Mouse (Mus musculus) neural tube, embryonic 14.5 days (tissue): Measurements from ENCODE around the gene Serpinb6b. TPM values are rescaled to one million over a fixed set of nuclear protein-coding genes. Genes with fewer than 3 reads are reported as not detected.

Source experiments
- ATAC-seq: fragments of 200-750 bp; cut with Nextera tagmentation; 2 replicates; pipeline ENCODE4 v1.8.0; 2017; ENCODE audit warnings: low read depth, mild to moderate bottlenecking, moderate TSS enrichment, moderate library complexity
- H3K27ac ChIP-seq: fragments of 300-500 bp; sonication (generic); 2 replicates; pipeline ENCODE4 v1.5.1; 2014; ENCODE audit warnings: low read depth, mild to moderate bottlenecking, control low read depth, low read length, moderate library complexity, mixed read lengths
- H3K27me3 ChIP-seq: fragments of 300-500 bp; sonication (generic); 2 replicates; pipeline ENCODE4 v1.6.1; 2014; ENCODE audit warnings: low read length; ENCODE audit not compliant: control insufficient read depth, insufficient read depth
- H3K36me3 ChIP-seq: fragments of 300-500 bp; sonication (generic); 2 replicates; pipeline ENCODE4 v1.6.1; 2014; ENCODE audit warnings: low read length, mixed read lengths; ENCODE audit not compliant: control insufficient read depth, insufficient read depth
- H3K4me1 ChIP-seq: fragments of 300-500 bp; sonication (generic); 2 replicates; pipeline ENCODE4 v1.6.1; 2014; ENCODE audit warnings: low read length; ENCODE audit not compliant: control insufficient read depth, insufficient read depth
- H3K4me2 ChIP-seq: fragments of 300-500 bp; sonication (generic); 2 replicates; pipeline ENCODE4 v1.6.1; 2014; ENCODE audit warnings: mild to moderate bottlenecking, low read depth, low read length, control low read depth
- H3K4me3 ChIP-seq: fragments of 300-500 bp; sonication (generic); 2 replicates; pipeline ENCODE4 v1.5.1; 2014; ENCODE audit warnings: low read depth, low read length, control low read depth, mixed read lengths
- H3K9ac ChIP-seq: fragments of 300-500 bp; sonication (generic); replicated peaks from 2 replicates; pipeline ENCODE4 v1.6.1; 2014; ENCODE audit warnings: low read depth, mild to moderate bottlenecking, control low read depth, low read length, mixed read lengths
- H3K9me3 ChIP-seq: fragments of 300-500 bp; sonication (generic); 2 replicates; pipeline ENCODE4 v1.6.1; 2016; ENCODE audit warnings: low read length; ENCODE audit not compliant: control insufficient read depth
- WGBS: fragments of 180-500 bp; shearing (Covaris S2); extraction: QIAGEN DNeasy Blood & Tissue Kit; methylation state at CpG from one replicate; pipeline ENCODE4 v1.1.7; 2014; 5-methylcytosine and 5-hydroxymethylcytosine counted together
- polyA plus RNA-seq: library from polyadenylated mRNA; unstranded; fragments of >200 nt; fragmentation: Nextera tagmentation; extraction: Ambion mirVana; gene quantifications from 2 replicates; pipeline ENCODE4 v1.2.1, GENCODE M21; 2014

Serpinb6b gene
- polyA plus RNA-seq, 1 experiment from 2014 or later: 0.60 TPM

- 90% methylated on average over 1 of the region's 1 CpGs for WGBS
- H3K27ac ChIP-seq: no peak overlapping the region
These were observed 4.6 kb downstream of the Serpinb6b start for GRCm38 (mm10) chr13:32969641-32970040.

GRCm38 (mm10) chr13:32970776-32971175 lies 5.8 kb downstream of the Serpinb6b start:
- H3K4me1 ChIP-seq: no peaks in the 10 kb centered on the region
- no peak overlapping the region for H3K4me3 ChIP-seq
- no peak overlapping the region for H3K9ac ChIP-seq
- ATAC-seq: no peak
- H3K27me3 ChIP-seq: no peaks in the 10 kb centered on the region
- no peak overlapping the region for H3K4me2 ChIP-seq
- H3K9me3 ChIP-seq: no peaks in the 10 kb centered on the region
- H3K36me3 ChIP-seq: no peaks in the 10 kb centered on the region
- 85% methylated on average over 3 of the region's 3 CpGs for WGBS
- no peak overlapping the region for H3K27ac ChIP-seq

More at GRCm38 (mm10) chr13:32969641-32970040, 4.6 kb downstream of the Serpinb6b start:
- Histone ChIP-seq H3K36me3 (no peaks in the 10 kb centered on the region), H3K4me2 (no peak overlapping the region), H3K27me3 (no peaks in the 10 kb centered on the region), H3K4me3 (no peak overlapping the region), H3K9me3 (no peaks in the 10 kb centered on the region), H3K9ac (no peak overlapping the region), H3K4me1 (no peaks in the 10 kb centered on the region)
- ATAC-seq: no peak

GRCm38 (mm10) chr13:32974268-32974667 lies 9.3 kb downstream of the Serpinb6b start:
- WGBS: 90% methylated on average over 2 of the region's 2 CpGs
- Histone ChIP-seq H3K4me3 (no peak overlapping the region), H3K27ac (no peak overlapping the region), H3K9ac (no peak overlapping the region), H3K36me3 (no peaks in the 10 kb centered on the region), H3K9me3 (no peaks in the 10 kb centered on the region), H3K27me3 (no peaks in the 10 kb centered on the region), H3K4me2 (no peak overlapping the region), H3K4me1 (no peaks in the 10 kb centered on the region)
- no peak for ATAC-seq

- no peak overlapping the region for H3K9ac ChIP-seq
- no peak overlapping the region for H3K27ac ChIP-seq
- no peaks in the 10 kb centered on the region for H3K36me3 ChIP-seq
- no peaks in the 10 kb centered on the region for H3K27me3 ChIP-seq
- H3K4me3 ChIP-seq: no peak overlapping the region
- no peaks in the 10 kb centered on the region for H3K9me3 ChIP-seq
- H3K4me2 ChIP-seq: no peak overlapping the region
- no peak for ATAC-seq
- no peaks in the 10 kb centered on the region for H3K4me1 ChIP-seq
- WGBS: 80% methylated on average over 3 of the region's 3 CpGs
These were observed 10.0 kb downstream of the Serpinb6b start for GRCm38 (mm10) chr13:32974889-32975460.

- Histone ChIP-seq H3K4me1 (no peaks in the 10 kb centered on the region), H3K27ac (no peak overlapping the region), H3K9me3 (no peaks in the 10 kb centered on the region), H3K4me2 (no peak overlapping the region), H3K36me3 (no peaks in the 10 kb centered on the region), H3K4me3 (no peak overlapping the region), H3K27me3 (no peaks in the 10 kb centered on the region), H3K9ac (no peak overlapping the region)
- 86% methylated on average over 2 of the region's 2 CpGs for WGBS
- no peak for ATAC-seq
These were observed 10.7 kb downstream of the Serpinb6b start for GRCm38 (mm10) chr13:32975710-32976109.

GRCm38 (mm10) chr13:32982556-32983042 lies 17.6 kb downstream of the Serpinb6b start:
- H3K4me1 ChIP-seq: no peaks in the 10 kb centered on the region
- H3K9ac ChIP-seq: no peak overlapping the region
- no peak overlapping the region for H3K4me3 ChIP-seq
- ATAC-seq: no peak
- WGBS: 79% methylated on average over 4 of the region's 4 CpGs
- no peak overlapping the region for H3K4me2 ChIP-seq
- no peaks in the 10 kb centered on the region for H3K9me3 ChIP-seq
- H3K27ac ChIP-seq: no peak overlapping the region
- no peaks in the 10 kb centered on the region for H3K27me3 ChIP-seq
- no peaks in the 10 kb centered on the region for H3K36me3 ChIP-seq

- H3K27ac ChIP-seq: no peak overlapping the region
- no peaks in the 10 kb centered on the region for H3K27me3 ChIP-seq
- no peak overlapping the region for H3K4me2 ChIP-seq
- no peaks in the 10 kb centered on the region for H3K9me3 ChIP-seq
- H3K9ac ChIP-seq: no peak overlapping the region
- ATAC-seq: no peak
- no peaks in the 10 kb centered on the region for H3K4me1 ChIP-seq
- H3K36me3 ChIP-seq: no peaks in the 10 kb centered on the region
- H3K4me3 ChIP-seq: no peak overlapping the region
These were observed 21.2 kb downstream of the Serpinb6b start for GRCm38 (mm10) chr13:32986256-32986655.

- WGBS: 71% methylated on average over 10 of the region's 10 CpGs
- ATAC-seq: no peak
These were observed 28.3 kb downstream of the Serpinb6b start for GRCm38 (mm10) chr13:32993152-32993893.

GRCm38 (mm10) chr13:32993894-32994242 lies 28.9 kb downstream of the Serpinb6b start:
- 53% methylated on average over 2 of the region's 2 CpGs for WGBS
- H3K27ac ChIP-seq: no peak overlapping the region

More at GRCm38 (mm10) chr13:32993152-32993893, 28.3 kb downstream of the Serpinb6b start:
- Histone ChIP-seq H3K4me3 (no peak overlapping the region), H3K9ac (no peak overlapping the region), H3K27me3 (no peaks in the 10 kb centered on the region), H3K4me1 (no peaks in the 10 kb centered on the region), H3K27ac (no peak overlapping the region), H3K36me3 (no peaks in the 10 kb centered on the region), H3K4me2 (no peak overlapping the region), H3K9me3 (no peaks in the 10 kb centered on the region)

More at GRCm38 (mm10) chr13:32993894-32994242, 28.9 kb downstream of the Serpinb6b start:
- no peaks in the 10 kb centered on the region for H3K9me3 ChIP-seq
- H3K4me3 ChIP-seq: no peak overlapping the region
- no peak overlapping the region for H3K4me2 ChIP-seq
- no peaks in the 10 kb centered on the region for H3K27me3 ChIP-seq
- H3K9ac ChIP-seq: no peak overlapping the region
- H3K36me3 ChIP-seq: no peaks in the 10 kb centered on the region
- no peak for ATAC-seq
- H3K4me1 ChIP-seq: no peaks in the 10 kb centered on the region
